Mouse (Mus musculus): ENCODE measurements around the gene Sdhb.

The Sdhb gene

GRCm38 (mm10) chr4:140977886-140978692 lies 17.1 kb downstream of the Sdhb start:
- no peak for DNase-seq (ENCODE audit: low spot score)

GRCm38 (mm10) chr4:140981605-140982004 lies 20.6 kb downstream of the Sdhb start:
- DNase-seq (ENCODE audit: low spot score), result no peak

GRCm38 (mm10) chr4:140982808-140983207 lies 21.8 kb downstream of the Sdhb start:
- no peak for DNase-seq (ENCODE audit: low spot score)

GRCm38 (mm10) chr4:140983442-140983841 lies 22.4 kb downstream of the Sdhb start:
- DNase-seq (ENCODE audit: low spot score), result no peak

- DNase-seq (ENCODE audit: low spot score), result no peak
Measured at GRCm38 (mm10) chr4:140984544-140984943, 23.5 kb downstream of the Sdhb start.

- no peak for DNase-seq (ENCODE audit: low spot score)
Measured at GRCm38 (mm10) chr4:140986024-140986710, 25.2 kb downstream of the Sdhb start.

- DNase-seq (ENCODE audit: low spot score), result peak; percentile 85
Measured at GRCm38 (mm10) chr4:140986711-140987395, 25.9 kb downstream of the Sdhb start, which contains the start of gene Atp13a2. TSS of gene Atp13a2 (plus strand) at chr4:140986873.

GRCm38 (mm10) chr4:140987476-140987875 lies 26.5 kb downstream of the Sdhb start:
- DNase-seq (ENCODE audit: low spot score), result no peak

- no peak for DNase-seq (ENCODE audit: low spot score)
Measured at GRCm38 (mm10) chr4:140988706-140989290, 27.8 kb downstream of the Sdhb start.

GRCm38 (mm10) chr4:140989447-140989846 lies 28.4 kb downstream of the Sdhb start:
- no peak for DNase-seq (ENCODE audit: low spot score)

GRCm38 (mm10) chr4:140992215-140992614 lies 31.2 kb downstream of the Sdhb start:
- no peak for DNase-seq (ENCODE audit: low spot score)

- DNase-seq (ENCODE audit: low spot score), result no peak
Measured at GRCm38 (mm10) chr4:140993846-140994245, 32.8 kb downstream of the Sdhb start.

GRCm38 (mm10) chr4:140995811-140996210 lies 34.8 kb downstream of the Sdhb start:
- no peak for DNase-seq (ENCODE audit: low spot score)

GRCm38 (mm10) chr4:140996812-140997211 lies 35.8 kb downstream of the Sdhb start:
- DNase-seq (ENCODE audit: low spot score), result no peak

GRCm38 (mm10) chr4:141005983-141006382 lies 45.0 kb downstream of the Sdhb start:
- DNase-seq (ENCODE audit: low spot score), result no peak

GRCm38 (mm10) chr4:141008028-141008427 lies 47.0 kb downstream of the Sdhb start:
- DNase-seq (ENCODE audit: low spot score), result no peak

GRCm38 (mm10) chr4:141010118-141010517 lies 49.1 kb downstream of the Sdhb start, which contains the start of gene Mfap2:
TSS of gene Mfap2 (plus strand) at chr4:141010418.
- no peak for DNase-seq (ENCODE audit: low spot score)

GRCm38 (mm10) chr4:141010526-141010925 lies 49.5 kb downstream of the Sdhb start:
- no peak for DNase-seq (ENCODE audit: low spot score)

- DNase-seq (ENCODE audit: low spot score), result no peak
Measured at GRCm38 (mm10) chr4:141010941-141011429, 50.0 kb downstream of the Sdhb start.

- no peak for DNase-seq (ENCODE audit: low spot score)
Measured at GRCm38 (mm10) chr4:141011556-141012328, 50.7 kb downstream of the Sdhb start.

- DNase-seq (ENCODE audit: low spot score), result no peak
Measured at GRCm38 (mm10) chr4:141012558-141012957, 51.6 kb downstream of the Sdhb start.

All from left cerebral cortex, adult 11 months (tissue).